Mouse (Mus musculus) kidney, embryonic 16.5 days (tissue): ENCODE data around the gene Epb41. TPM values are rescaled to one million over a fixed set of nuclear protein-coding genes. Genes with fewer than 3 reads are reported as not detected.

Source experiments
- ATAC-seq: fragments of 200-750 bp; cut with Nextera tagmentation; 2 replicates; pipeline ENCODE4 v1.8.0; 2017; ENCODE audit warnings: moderate TSS enrichment; ENCODE audit not compliant: low FRiP score, low TSS enrichment
- H3K27ac ChIP-seq: fragments of 300-500 bp; sonication (generic); 2 replicates; pipeline ENCODE4 v1.5.1; 2014; ENCODE audit warnings: low read length
- H3K27me3 ChIP-seq: fragments of 300-500 bp; sonication (generic); 2 replicates; pipeline ENCODE4 v1.6.1; 2014; ENCODE audit warnings: low read length, control low read depth, mixed read lengths; ENCODE audit not compliant: insufficient read depth
- H3K36me3 ChIP-seq: fragments of 300-500 bp; sonication (generic); 2 replicates; pipeline ENCODE4 v1.6.1; 2014; ENCODE audit warnings: low read length, control low read depth, mixed read lengths; ENCODE audit not compliant: insufficient read depth
- H3K4me1 ChIP-seq: fragments of 300-500 bp; sonication (generic); 2 replicates; pipeline ENCODE4 v1.6.1; 2014; ENCODE audit warnings: low read length, control low read depth, mixed read lengths; ENCODE audit not compliant: insufficient read depth
- H3K4me2 ChIP-seq: fragments of 300-500 bp; sonication (generic); replicated peaks from 2 replicates; pipeline ENCODE4 v1.6.1; 2014; ENCODE audit warnings: low read depth, low read length
- H3K4me3 ChIP-seq: fragments of 300-500 bp; sonication (generic); 2 replicates; pipeline ENCODE4 v1.5.1; 2014; ENCODE audit warnings: mild to moderate bottlenecking, low read length
- H3K9ac ChIP-seq: fragments of 300-500 bp; sonication (generic); replicated peaks from 2 replicates; pipeline ENCODE4 v1.6.1; 2014; ENCODE audit warnings: low read length
- H3K9me3 ChIP-seq: fragments of 300-500 bp; sonication (generic); 2 replicates; pipeline ENCODE4 v1.6.1; 2016; ENCODE audit warnings: low read length, control low read depth
- WGBS: fragments of 180-500 bp; shearing (Covaris S2); extraction: QIAGEN DNeasy Blood & Tissue Kit; methylation state at CpG from one replicate; pipeline ENCODE4 v1.1.7; 2014; 5-methylcytosine and 5-hydroxymethylcytosine counted together
- polyA plus RNA-seq: library from polyadenylated mRNA; unstranded; fragments of >200 nt; fragmentation: Nextera tagmentation; extraction: Ambion mirVana; gene quantifications from 2 replicates; pipeline ENCODE4 v1.2.1, GENCODE M21; 2015

Gene Epb41
- polyA plus RNA-seq, 1 experiment from 2014 or later, result 68.6 TPM

DNA sequence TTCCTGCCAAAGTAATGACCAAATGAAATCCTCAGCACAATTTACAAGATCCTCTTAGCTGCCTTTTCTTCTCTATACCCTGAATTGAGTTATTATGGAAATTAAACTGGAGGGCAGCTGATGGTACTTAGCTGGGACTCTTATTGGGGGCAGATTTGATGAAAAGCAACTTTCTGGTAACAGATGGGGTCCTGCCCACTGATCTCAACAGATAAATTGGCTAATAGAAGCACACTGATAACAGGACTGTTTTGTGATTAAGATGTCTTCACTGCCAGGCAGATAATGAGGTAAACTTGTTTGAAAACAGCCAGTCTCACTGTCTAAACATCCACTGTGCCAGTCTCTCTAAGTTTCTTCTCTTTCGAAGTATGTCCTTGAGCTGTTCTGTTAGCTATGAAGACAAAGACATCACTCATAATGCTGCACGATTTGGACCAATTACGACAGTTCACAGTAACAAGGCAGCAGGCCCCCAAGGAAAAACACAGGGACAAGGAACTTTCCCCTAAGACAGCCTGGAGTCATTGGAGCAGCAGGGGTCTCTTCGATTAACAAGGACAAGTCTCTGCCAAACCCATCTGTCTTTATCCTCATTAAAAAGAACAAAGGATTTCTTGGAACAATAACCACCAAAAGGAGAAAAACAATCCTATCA is 92.1 kb downstream of the Epb41 start:
- H3K4me3 ChIP-seq, result no peak overlapping the region
- no peaks in the 10 kb centered on the region for H3K27me3 ChIP-seq
- ATAC-seq, result no peak
- no peaks in the 10 kb centered on the region for H3K9me3 ChIP-seq
- no peak overlapping the region for H3K9ac ChIP-seq
- no peak overlapping the region for H3K4me2 ChIP-seq
- WGBS, result 48% methylated on average over 4 of the region's 4 CpGs
- H3K4me1 ChIP-seq, result no peaks in the 10 kb centered on the region
- no peak overlapping the region for H3K27ac ChIP-seq
- peaks cover 12% of the 10 kb centered on the region; the same call in 1 of the 2 replicates for H3K36me3 ChIP-seq

DNA sequence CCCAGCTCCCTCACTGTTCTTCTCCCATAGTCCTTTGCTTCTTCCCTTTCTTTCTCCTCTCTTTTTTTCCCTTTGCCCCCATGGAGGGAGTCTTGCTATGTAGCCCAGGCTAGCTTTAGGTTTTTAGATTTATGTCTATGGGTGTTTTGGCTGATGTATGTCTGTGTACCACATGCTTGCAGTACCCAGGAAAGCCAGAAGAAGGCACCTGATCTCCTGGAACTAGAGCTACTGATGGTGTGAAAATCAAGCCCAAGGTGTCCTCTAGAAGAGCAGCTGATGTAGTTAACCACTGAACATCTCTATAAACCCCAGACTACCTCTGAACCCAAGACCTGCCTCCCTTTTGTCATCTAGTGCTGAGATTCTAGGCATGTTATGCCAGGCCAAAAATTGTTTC is 93.4 kb downstream of the Epb41 start:
- Histone ChIP-seq H3K27ac (no peak overlapping the region), H3K9ac (no peak overlapping the region), H3K36me3 (peaks cover 12% of the 10 kb centered on the region; the same call in 1 of the 2 replicates), H3K4me3 (no peak overlapping the region), H3K27me3 (no peaks in the 10 kb centered on the region), H3K4me1 (no peaks in the 10 kb centered on the region), H3K9me3 (no peaks in the 10 kb centered on the region), H3K4me2 (no peak overlapping the region)
- no peak for ATAC-seq

DNA sequence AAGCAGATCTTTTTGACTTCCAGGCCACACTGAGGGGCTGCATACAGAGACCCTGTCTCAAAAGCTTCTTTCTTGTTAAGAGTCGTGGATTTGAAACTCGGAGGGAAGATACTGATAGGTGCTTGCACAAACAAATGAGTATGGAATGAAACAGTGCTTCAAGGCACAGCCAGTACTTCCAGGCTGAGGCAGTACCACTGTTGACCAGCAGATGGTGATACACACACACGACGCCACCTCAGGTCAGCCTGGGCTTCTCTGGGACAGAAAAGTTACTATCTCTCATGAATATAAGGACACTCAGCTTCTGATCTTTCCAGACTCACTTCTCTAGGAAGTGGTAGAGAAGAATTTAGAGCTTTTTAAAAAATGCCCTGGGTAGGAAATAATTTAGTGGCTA is 97.9 kb downstream of the Epb41 start:
- H3K4me2 ChIP-seq, result no peak overlapping the region
- ATAC-seq, result no peak
- peaks cover 26% of the 10 kb centered on the region for H3K36me3 ChIP-seq

DNA sequence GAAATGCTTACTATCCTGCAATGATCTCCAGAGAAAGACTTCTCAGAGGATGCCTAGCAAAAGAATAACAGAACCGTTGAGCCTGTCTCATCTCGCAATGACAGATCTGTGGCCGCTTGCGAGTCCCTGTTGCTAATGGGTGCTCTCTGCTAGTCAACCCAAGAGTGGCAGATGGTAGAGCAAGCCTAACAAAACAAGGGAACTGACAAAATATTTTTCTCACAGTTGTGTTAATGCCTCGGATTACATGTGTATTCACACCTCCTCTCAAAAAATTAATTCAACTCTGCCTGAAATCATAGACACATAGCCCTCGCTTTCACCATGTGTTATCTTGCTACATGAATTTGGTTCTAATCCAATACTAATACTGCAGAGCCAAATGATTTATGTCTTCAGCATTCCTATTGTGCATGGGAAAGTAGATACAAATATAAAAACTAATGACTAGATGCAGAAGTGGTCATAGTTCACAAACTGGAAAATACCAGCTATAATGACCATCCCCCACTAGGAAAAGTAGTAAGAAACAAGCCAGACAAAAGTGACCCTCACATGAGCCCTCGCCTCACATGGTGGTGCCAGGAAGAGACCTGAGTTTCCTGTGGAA is 104.8 kb downstream of the Epb41 start:
- 64% methylated on average over 7 of the region's 7 CpGs for WGBS
- H3K36me3 ChIP-seq, result peaks cover 41% of the 10 kb centered on the region

More for the DNA sequence above, 97.9 kb downstream of the Epb41 start:
- Histone ChIP-seq H3K4me3 (no peak overlapping the region), H3K4me1 (no peaks in the 10 kb centered on the region), H3K9ac (no peak overlapping the region), H3K27ac (no peak overlapping the region), H3K27me3 (no peaks in the 10 kb centered on the region), H3K9me3 (no peaks in the 10 kb centered on the region)
- 20% methylated on average over 4 of the region's 4 CpGs for WGBS

DNA sequence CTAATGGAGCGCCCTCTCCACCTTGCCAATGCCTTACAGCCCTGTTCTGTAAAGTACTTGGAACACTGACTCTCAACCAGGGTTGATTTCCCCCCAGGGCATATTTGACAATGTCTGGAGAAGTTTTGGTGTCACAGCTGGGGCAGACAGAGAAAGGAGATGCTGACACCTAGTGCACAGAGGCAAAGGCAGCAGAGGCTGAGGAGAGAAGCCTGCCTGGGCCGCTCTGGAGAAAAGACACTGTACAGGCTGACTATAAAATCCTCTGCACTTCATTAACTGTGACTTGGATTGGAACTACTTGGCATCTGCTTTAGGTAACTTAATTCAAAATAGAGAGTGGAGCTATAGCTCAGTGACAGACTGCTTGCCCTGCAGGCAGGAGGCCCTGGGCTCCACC is 106.2 kb downstream of the Epb41 start:
- Histone ChIP-seq H3K36me3 (peaks cover 30% of the 10 kb centered on the region), H3K4me2 (no peak overlapping the region), H3K9ac (no peak overlapping the region), H3K27me3 (no peaks in the 10 kb centered on the region), H3K4me1 (no peaks in the 10 kb centered on the region), H3K27ac (no peak overlapping the region; the same call in 1 of the 2 replicates), H3K9me3 (0 out of 2 replicates have a peak, but pooled peaks cover 2% of the 10 kb centered on the region), H3K4me3 (no peak overlapping the region)
- 76% methylated on average over 2 of the region's 2 CpGs for WGBS
- no peak; the same call in 1 of the 2 replicates for ATAC-seq

More for the DNA sequence above, 104.8 kb downstream of the Epb41 start:
- Histone ChIP-seq H3K4me1 (no peaks in the 10 kb centered on the region), H3K9me3 (0 out of 2 replicates have a peak, but pooled peaks cover 2% of the 10 kb centered on the region), H3K4me3 (no peak overlapping the region), H3K4me2 (no peak overlapping the region), H3K9ac (no peak overlapping the region), H3K27me3 (no peaks in the 10 kb centered on the region), H3K27ac (no peak overlapping the region)
- peak; percentile 59; the same call in 1 of the 2 replicates for ATAC-seq

DNA sequence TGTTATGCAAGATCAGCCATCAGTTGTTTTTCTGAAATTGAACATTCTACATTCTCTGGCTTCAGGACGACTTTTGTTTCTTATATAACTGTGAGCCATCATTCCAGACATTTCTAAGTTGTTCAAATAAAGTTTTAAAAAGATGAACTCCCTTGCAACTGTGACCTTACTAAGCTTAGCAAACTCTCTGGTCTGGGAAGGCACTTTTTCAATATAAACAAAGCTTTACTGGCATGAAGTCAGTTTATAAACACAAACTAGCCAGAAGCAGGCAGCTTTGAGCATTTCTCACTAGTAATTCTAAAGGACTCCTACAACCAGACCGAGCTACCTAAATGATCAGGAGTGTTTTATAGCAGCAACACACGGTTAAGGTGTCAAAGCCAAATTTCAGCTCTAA is 118.0 kb downstream of the Epb41 start:
- Histone ChIP-seq H3K9ac (no peak overlapping the region), H3K4me3 (no peak overlapping the region), H3K4me2 (no peak overlapping the region), H3K27me3 (no peaks in the 10 kb centered on the region), H3K9me3 (no peaks in the 10 kb centered on the region), H3K4me1 (no peaks in the 10 kb centered on the region), H3K27ac (no peak overlapping the region), H3K36me3 (peaks cover 23% of the 10 kb centered on the region; the same call in 1 of the 2 replicates)
- WGBS, result 74% methylated on average over 3 of the region's 3 CpGs
- ATAC-seq, result no peak

DNA sequence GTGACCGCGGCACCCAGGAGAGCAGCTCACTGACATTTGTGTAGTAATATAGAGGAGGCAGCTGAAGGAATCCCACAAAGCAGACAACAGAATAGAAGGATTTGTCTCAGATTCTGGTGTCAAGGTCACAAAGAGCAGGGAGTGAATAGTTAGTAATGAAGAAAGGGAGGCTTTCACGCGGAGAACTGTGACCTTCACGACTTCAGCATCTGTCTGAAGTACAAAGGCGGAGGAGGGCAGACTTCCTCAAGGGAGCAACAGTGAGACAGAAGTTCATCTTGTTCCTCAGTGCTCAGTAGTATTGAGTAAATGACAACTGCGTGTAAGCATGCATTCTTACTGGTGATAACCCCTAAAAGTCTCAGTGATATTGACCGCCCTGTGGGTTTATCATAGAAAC is 124.5 kb downstream of the Epb41 start:
- Histone ChIP-seq H3K27me3 (no peaks in the 10 kb centered on the region), H3K36me3 (peaks cover 11% of the 10 kb centered on the region; the same call in 1 of the 2 replicates), H3K9me3 (no peaks in the 10 kb centered on the region), H3K4me3 (no peak overlapping the region), H3K9ac (no peak overlapping the region), H3K4me1 (peaks cover 13% of the 10 kb centered on the region), H3K4me2 (no peak overlapping the region), H3K27ac (no peak overlapping the region)
- WGBS, result 70% methylated on average over 8 of the region's 8 CpGs
- ATAC-seq, result no peak

DNA sequence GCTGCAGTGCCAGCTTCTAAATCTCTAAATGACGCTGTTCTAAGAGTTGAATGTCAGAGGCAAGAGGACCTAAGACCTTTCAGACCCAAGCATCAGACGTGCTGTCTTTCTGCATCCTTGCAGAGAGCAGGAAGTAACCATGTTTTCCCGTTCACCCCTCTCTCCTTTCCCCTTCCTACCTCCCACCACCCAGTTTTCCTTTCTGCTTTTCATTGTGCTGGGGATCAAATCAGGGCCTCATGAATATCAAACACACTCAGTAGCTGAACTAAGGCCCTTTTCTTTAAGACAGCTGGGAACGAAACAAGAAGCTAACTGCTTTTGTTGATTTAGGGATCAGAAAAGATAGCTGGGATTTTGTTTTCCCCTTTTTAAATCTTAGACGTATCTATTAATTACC is 125.2 kb downstream of the Epb41 start:
- WGBS, result 52% methylated on average over 5 of the region's 5 CpGs
- peaks cover 17% of the 10 kb centered on the region for H3K4me1 ChIP-seq
- no peak overlapping the region for H3K4me3 ChIP-seq
- peaks cover 11% of the 10 kb centered on the region; the same call in 1 of the 2 replicates for H3K36me3 ChIP-seq
- H3K9ac ChIP-seq, result no peak overlapping the region
- no peak overlapping the region for H3K27ac ChIP-seq
- no peak for ATAC-seq
- H3K27me3 ChIP-seq, result no peaks in the 10 kb centered on the region
- H3K4me2 ChIP-seq, result no peak overlapping the region
- H3K9me3 ChIP-seq, result no peaks in the 10 kb centered on the region

DNA sequence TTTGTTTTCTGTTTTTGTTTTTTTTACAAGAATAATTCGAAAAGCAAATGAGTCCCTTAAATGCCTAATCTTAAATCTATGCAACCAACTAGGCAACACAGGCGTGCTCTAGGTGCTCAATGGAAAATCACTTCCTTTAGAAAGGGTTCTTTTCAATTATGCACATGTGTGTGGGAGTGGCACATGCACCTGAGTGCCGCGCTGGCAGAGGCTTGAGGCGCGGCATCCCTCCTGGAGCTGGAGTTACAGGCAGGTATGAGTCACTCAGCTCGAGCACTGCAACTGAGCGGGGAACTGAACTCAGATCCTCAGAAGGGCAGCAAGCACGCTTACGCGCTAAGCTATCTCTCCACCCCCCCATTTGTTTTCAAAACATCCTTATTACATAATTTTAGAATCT is 127.3 kb downstream of the Epb41 start:
- no peak overlapping the region for H3K4me2 ChIP-seq
- H3K9me3 ChIP-seq, result no peaks in the 10 kb centered on the region
- H3K4me1 ChIP-seq, result peaks cover 17% of the 10 kb centered on the region
- 86% methylated on average over 11 of the region's 11 CpGs for WGBS
- H3K27ac ChIP-seq, result no peak overlapping the region
- no peak for ATAC-seq
- H3K9ac ChIP-seq, result no peak overlapping the region
- H3K36me3 ChIP-seq, result 0 out of 2 replicates have a peak, but pooled peaks cover 2% of the 10 kb centered on the region
- H3K4me3 ChIP-seq, result no peak overlapping the region
- no peaks in the 10 kb centered on the region for H3K27me3 ChIP-seq

DNA sequence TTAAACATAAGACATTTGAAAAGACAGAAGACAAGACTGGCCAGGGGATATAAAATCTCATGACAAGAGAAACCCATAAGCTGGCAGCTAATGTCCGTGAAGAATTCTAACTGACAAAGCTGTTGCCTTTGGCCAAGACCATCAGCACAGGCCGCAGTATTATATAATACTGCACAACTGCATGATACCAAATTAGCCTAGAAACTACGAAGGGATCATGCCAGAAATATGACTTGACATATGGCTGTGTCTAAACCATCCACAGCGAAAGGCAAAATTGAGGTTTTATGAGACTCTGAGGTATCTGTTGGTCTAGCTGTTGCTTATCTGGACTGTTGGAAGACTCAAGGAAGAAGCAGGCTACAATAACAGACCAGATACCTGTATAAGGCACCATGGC is 134.3 kb downstream of the Epb41 start:
- no peak overlapping the region for H3K4me3 ChIP-seq
- 93% methylated on average over 4 of the region's 4 CpGs for WGBS
- ATAC-seq, result no peak
- no peak overlapping the region for H3K4me2 ChIP-seq
- no peaks in the 10 kb centered on the region for H3K36me3 ChIP-seq
- no peak overlapping the region for H3K9ac ChIP-seq
- H3K27me3 ChIP-seq, result no peaks in the 10 kb centered on the region
- peaks cover 6% of the 10 kb centered on the region for H3K4me1 ChIP-seq
- H3K9me3 ChIP-seq, result no peaks in the 10 kb centered on the region
- no peak overlapping the region for H3K27ac ChIP-seq
